Mouse (Mus musculus) heart, adult 2 months (tissue): Measurements from ENCODE around the gene 3110082I17Rik.

ENCODE experiments used
- CTCF ChIP-seq: fragments of 200-600 bp; IDR thresholded peaks from 2 replicates; pipeline ENCODE4 v1.8.1; 2022; ENCODE audit warnings: antibody characterized with exemption, mild to moderate bottlenecking, moderate library complexity
- EP300 ChIP-seq: fragments of 200-500 bp; IDR thresholded peaks from 2 replicates; pipeline ENCODE4 v1.6.1; 2011; ENCODE audit warnings: low read depth, low read length, control low read depth; ENCODE audit not compliant: insufficient read depth
- POLR2A ChIP-seq: fragments of 200-500 bp; IDR thresholded peaks from 2 replicates; pipeline ENCODE4 v1.6.1; 2011; ENCODE audit warnings: mild to moderate bottlenecking, low read depth, low read length, control low read depth; ENCODE audit not compliant: insufficient read depth

DNA sequence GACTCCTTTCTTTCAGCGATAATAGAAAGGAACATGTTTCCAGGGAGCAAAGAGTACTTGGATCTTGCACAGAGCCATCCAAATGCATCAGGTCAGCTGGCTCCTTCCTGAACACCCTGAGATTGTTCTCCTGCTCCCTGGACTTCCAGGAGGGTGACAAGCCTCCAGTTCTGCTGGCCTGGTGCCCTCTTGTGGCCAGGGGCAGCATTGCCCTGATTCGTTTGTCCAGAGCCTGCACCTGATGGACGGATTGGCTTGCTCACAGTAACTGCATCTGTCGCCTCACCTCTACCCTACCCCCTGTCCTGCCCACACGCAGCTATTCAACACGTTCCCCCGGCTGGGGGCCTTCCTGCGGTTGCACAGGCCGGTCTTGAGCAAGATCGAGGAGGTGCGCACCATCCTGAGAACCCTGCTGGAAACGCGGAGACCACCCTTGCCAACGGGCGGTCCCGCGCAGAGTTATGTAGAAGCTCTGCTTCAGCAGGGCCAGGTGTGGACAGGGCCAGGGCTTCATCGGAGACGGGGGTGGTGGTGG is 105.0 kb downstream of the 3110082I17Rik start:
- peak; percentile 96 for TF ChIP-seq CTCF
- TF ChIP-seq POLR2A = no peak
- TF ChIP-seq EP300 = peak; percentile 60; the same call in 1 of the 2 replicates
